Mouse (Mus musculus) embryonic facial prominence, embryonic 11.5 days (tissue): ENCODE data around the gene Zmym3. TPM values are rescaled to one million over a fixed set of nuclear protein-coding genes. Genes with fewer than 3 reads are reported as not detected.
"Not testable (repeated sequence)": the region's sequence is repeated elsewhere in the genome, so short reads cannot be mapped to it uniquely, and the experiment has no call there.

Source experiments
- ATAC-seq: fragments of 200-750 bp; cut with Nextera tagmentation; replicated peaks from 2 replicates; pipeline ENCODE4 v1.8.0; 2017; ENCODE audit warnings: low read depth; ENCODE audit not compliant: insufficient number of reproducible peaks, low FRiP score, low TSS enrichment
- DNase-seq: peaks from one replicate; pipeline ENCODE4 v3.0.0-alpha.2; 2015; ENCODE audit warnings: low spot score
- H3K27ac ChIP-seq: fragments of 300-500 bp; sonication (generic); replicated peaks from 2 replicates; pipeline ENCODE4 v1.5.1; 2014; ENCODE audit warnings: mild to moderate bottlenecking, low read depth, low read length, control low read depth
- H3K27me3 ChIP-seq: fragments of 300-500 bp; sonication (generic); 2 replicates; pipeline ENCODE4 v1.6.1; 2014; ENCODE audit warnings: mild to moderate bottlenecking, low read length, moderate library complexity, mixed read lengths; ENCODE audit not compliant: control insufficient read depth, insufficient read depth
- H3K36me3 ChIP-seq: fragments of 300-500 bp; sonication (generic); replicated peaks from 2 replicates; pipeline ENCODE4 v1.6.1; 2014; ENCODE audit warnings: low read depth, mild to moderate bottlenecking, low read length, moderate library complexity, mixed read lengths; ENCODE audit not compliant: control insufficient read depth, insufficient read depth
- H3K4me1 ChIP-seq: fragments of 300-500 bp; sonication (generic); 2 replicates; pipeline ENCODE4 v1.6.1; 2014; ENCODE audit warnings: low read length, mixed read lengths; ENCODE audit not compliant: control insufficient read depth, insufficient read depth
- H3K4me2 ChIP-seq: fragments of 300-500 bp; sonication (generic); 2 replicates; pipeline ENCODE4 v1.6.1; 2014; ENCODE audit warnings: low read depth, mild to moderate bottlenecking, control low read depth, low read length, moderate library complexity
- H3K4me3 ChIP-seq: fragments of 300-500 bp; sonication (generic); 2 replicates; pipeline ENCODE4 v1.5.1; 2014; ENCODE audit warnings: low read depth, low read length, control low read depth
- H3K9ac ChIP-seq: fragments of 300-500 bp; sonication (generic); replicated peaks from 2 replicates; pipeline ENCODE4 v1.6.1; 2014; ENCODE audit warnings: mild to moderate bottlenecking, control low read depth, low read length
- H3K9me3 ChIP-seq: fragments of 300-500 bp; sonication (generic); replicated peaks from 2 replicates; pipeline ENCODE4 v1.6.1; 2016; ENCODE audit warnings: mild to moderate bottlenecking, low read length, inconsistent platforms, mixed read lengths; ENCODE audit not compliant: control insufficient read depth
- WGBS: fragments of 180-500 bp; shearing (Covaris S2); extraction: QIAGEN DNeasy Blood & Tissue Kit; methylation state at CpG from one replicate; pipeline ENCODE4 v1.1.7; 2014; 5-methylcytosine and 5-hydroxymethylcytosine counted together
- polyA plus RNA-seq: library from polyadenylated mRNA; unstranded; fragments of >200 nt; fragmentation: Nextera tagmentation; extraction: Ambion mirVana; gene quantifications from 2 replicates; pipeline ENCODE4 v1.2.1, GENCODE M21; 2014

The Zmym3 gene
- polyA plus RNA-seq, 1 experiment from 2014 or later = 25.2 TPM

DNA sequence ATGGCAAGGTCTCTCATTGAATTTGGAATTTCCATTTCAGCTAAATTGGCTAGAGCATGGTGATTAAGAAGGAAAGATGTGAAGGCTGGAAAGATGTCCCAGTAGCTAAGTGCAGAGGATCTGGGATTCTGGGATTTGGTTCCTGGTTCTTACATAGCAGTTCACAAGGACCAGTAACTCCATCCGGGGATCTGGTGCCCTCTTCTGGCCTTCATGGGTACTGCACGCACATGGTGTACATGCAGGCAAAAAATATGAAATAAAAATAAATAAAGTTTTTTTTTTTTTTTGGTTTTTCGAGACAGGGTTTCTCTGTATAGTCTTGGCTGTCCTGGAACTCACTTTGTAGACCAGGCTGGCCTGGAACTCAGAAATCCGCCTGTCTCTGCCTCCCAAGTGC is 61.7 kb downstream of the Zmym3 start:
- not testable (repeated sequence) for H3K9ac ChIP-seq, ATAC-seq, H3K4me3 ChIP-seq, H3K27ac ChIP-seq, H3K4me1 ChIP-seq, H3K36me3 ChIP-seq, DNase-seq, H3K4me2 ChIP-seq, H3K9me3 ChIP-seq, H3K27me3 ChIP-seq
- WGBS = 67% methylated on average over 4 of the region's 4 CpGs

Other genes with a start within 250 kb of the Zmym3 start
- gene Snx12, start 198.3 kb downstream of the Zmym3 start, polyA plus RNA-seq = 66.2 and 67.9 TPM in 2 replicates
- gene Foxo4, start 166.3 kb downstream of the Zmym3 start, polyA plus RNA-seq = 4.3 and 4.6 TPM in 2 replicates
- not detected in 2 replicates for gene Gm614, start 156.9 kb downstream of the Zmym3 start, polyA plus RNA-seq
- 3.9 and 4.1 TPM in 2 replicates for gene Il2rg, start 152.6 kb downstream of the Zmym3 start, polyA plus RNA-seq
- gene Gm20489, start 151.8 kb downstream of the Zmym3 start, polyA plus RNA-seq = not detected in 2 replicates
- 27.8 and 32.3 TPM in 2 replicates for gene Med12, start 146.8 kb downstream of the Zmym3 start, polyA plus RNA-seq
- 14.2 and 15.6 TPM in 2 replicates for gene Nlgn3, start 121.7 kb downstream of the Zmym3 start, polyA plus RNA-seq
- 0.18 and 0.40 TPM in 2 replicates for gene Gjb1, start 44.5 kb downstream of the Zmym3 start, polyA plus RNA-seq
- gene Nono, start 8.5 kb upstream of the Zmym3 start, polyA plus RNA-seq = 682 and 720 TPM in 2 replicates
- 1.3 and 2.5 TPM in 2 replicates for gene Itgb1bp2, start 28.2 kb upstream of the Zmym3 start, polyA plus RNA-seq
- gene Taf1, start 111.9 kb upstream of the Zmym3 start, polyA plus RNA-seq = 20.4 and 21.8 TPM in 2 replicates
- gene Ogt, start 219.2 kb upstream of the Zmym3 start, polyA plus RNA-seq = 225 and 231 TPM in 2 replicates